10 mouse cellular contexts compared by ENCODE assay signal in the genomic region with DNA sequence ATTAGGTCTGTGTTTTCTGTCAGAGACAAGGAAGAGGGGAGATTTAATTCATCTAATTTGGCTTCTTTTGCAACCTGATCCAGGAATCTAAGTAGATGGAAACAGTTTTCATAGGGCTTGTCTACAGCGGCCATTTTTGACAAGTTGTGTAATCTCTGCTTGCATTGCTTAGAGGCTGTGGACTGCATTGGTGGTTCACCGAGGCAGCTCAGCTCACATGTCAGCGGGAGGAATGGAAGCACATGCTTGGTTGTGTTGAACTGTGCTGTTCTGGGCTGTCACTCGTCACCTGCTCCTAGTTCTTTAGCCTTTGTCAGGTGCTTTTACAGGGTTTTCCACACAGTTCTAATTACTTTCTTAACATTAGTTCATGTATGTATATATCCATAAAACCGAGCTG.
"Had no signal": no experiment of that assay in that cellular context is flagged by ENCODE, and none has a peak within 500 bp of the region (broad histone marks: within the 10 kb centered on the region; RNA-seq: fewer than 3 reads in every experiment).

No protein-coding gene starts in this region.

- DNase-seq: lung, adult 2 months; lung, postnatal 14 days; lung, postnatal 36 days; right cerebral cortex, postnatal 14 days; thymus, adult 2 months; thymus, postnatal 25 days; thymus, postnatal 4 days had no signal

- ATAC-seq: lung, postnatal 0 days; midbrain, embryonic 13.5 days; midbrain, embryonic 15.5 days had no signal
